Mouse (Mus musculus): ENCODE measurements around the gene Sema6c. TPM values are rescaled to one million over a fixed set of nuclear protein-coding genes. Genes with fewer than 3 reads are reported as not detected.

Gene Sema6c
- total RNA-seq, 2 experiments from 2014 or later: 24.7 to 25.3 TPM

DNA sequence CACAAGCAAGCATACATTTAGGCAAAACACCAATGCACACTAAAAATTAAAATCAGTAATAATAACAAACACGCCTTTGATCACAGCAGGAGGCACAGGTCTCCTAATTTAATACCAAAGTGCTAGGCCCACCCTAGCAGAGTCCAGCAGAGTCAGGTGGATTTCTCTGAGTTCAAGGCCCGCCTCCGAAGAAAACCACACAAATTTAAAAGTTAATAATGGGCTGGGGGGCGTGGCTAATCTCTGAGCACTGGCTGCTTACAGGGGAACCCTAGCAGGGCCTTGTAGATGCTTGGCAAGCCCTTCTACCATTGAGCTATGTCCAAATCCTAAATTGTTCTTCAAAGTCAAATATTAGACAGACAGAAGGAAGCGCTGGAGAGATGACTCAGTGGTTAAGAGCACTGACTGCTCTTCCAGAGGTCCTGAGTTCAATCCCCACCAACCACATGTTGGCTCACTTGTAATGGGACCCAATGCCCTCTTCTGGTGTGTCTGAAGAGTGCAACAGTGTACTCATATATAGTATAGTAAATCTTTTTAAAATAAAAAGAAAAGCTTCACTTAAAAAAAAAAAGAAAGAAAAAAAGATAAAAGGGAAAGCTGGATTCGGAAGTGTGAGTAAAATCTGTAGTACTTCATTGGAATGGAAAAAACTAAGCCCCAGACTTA is 58.3 kb downstream of the Sema6c start:
- DNase-seq (ENCODE audit: low spot score in 2 of 2): no peak
- intact Hi-C loops (cut with DNase I): loop anchor here (5.0 to 10.0 kb wide), 2 partner anchors 46 to 76 kb away; partner anchors contain the start of gene Tnfaip8l2

DNA sequence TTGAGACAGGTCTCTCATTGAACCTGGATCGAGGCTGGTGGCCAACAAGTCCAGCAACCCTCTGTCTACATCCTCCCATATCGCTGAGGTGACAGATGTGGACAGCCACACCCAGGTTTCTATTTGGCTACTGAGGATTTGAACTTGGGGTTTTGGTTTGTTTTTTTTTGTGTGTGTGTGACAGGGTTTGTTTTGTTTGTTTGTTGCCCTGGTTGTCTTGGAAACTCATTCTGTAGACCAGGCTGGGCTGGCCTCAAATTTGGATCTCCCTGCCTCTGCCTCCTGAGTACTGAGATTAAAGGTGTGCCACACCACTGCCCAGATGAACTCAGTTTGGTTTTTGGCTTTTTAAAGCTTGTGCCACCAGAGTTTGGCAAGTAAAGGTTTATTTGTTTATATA is 62.8 kb downstream of the Sema6c start:
- intact Hi-C loops (cut with DNase I): no loop called here

More for the DNA sequence above, 62.8 kb downstream of the Sema6c start:
- DNase-seq (ENCODE audit: low spot score in 2 of 2): no peak

Small RNA genes lying within 50 kb of the gene (microRNA-seq; reads per million reads assigned to microRNA genes)
- 0 reads per million in 2 experiments for gene Mir8099-1

Other genes with a start within 250 kb of the Sema6c start
- 1 to 10 TPM; 7.5 to 9.0 TPM for gene Selenbp1, start 227.4 kb upstream of the Sema6c start, total RNA-seq (2021)
- gene Rfx5, start 206.4 kb upstream of the Sema6c start, total RNA-seq (2021): 10 to 100 TPM; 22.2 to 27.6 TPM
- gene Pi4kb, start 185.7 kb upstream of the Sema6c start, total RNA-seq (2021): 10 to 100 TPM; 51.0 to 61.8 TPM
- gene Zfp687, start 145.0 kb upstream of the Sema6c start, total RNA-seq (2021): 10 to 100 TPM; 21.4 to 22.2 TPM
- gene Psmd4, start 117.8 kb upstream of the Sema6c start, total RNA-seq (2021): 100 to 1,000 TPM; 154 to 156 TPM
- gene Pip5k1a, start 53.5 kb upstream of the Sema6c start, total RNA-seq (2021): 10 to 100 TPM; 51.1 to 51.7 TPM
- gene Vps72, start 49.4 kb upstream of the Sema6c start, total RNA-seq (2021): 10 to 100 TPM; 36.2 to 43.7 TPM
- gene Tmod4, start 36.0 kb upstream of the Sema6c start, total RNA-seq (2021): not detected
- gene Scnm1, start 26.4 kb upstream of the Sema6c start, total RNA-seq (2021): 10 to 100 TPM; 42.1 to 46.2 TPM
- gene Lysmd1, start 26.4 kb upstream of the Sema6c start, total RNA-seq (2021): 10 to 100 TPM; 16.8 to 18.1 TPM
- 1 to 10 TPM; 2.6 to 3.2 TPM for gene Tnfaip8l2, start 18.1 kb upstream of the Sema6c start, total RNA-seq (2021)
- 1 to 10 TPM; 7.5 to 8.9 TPM for gene Gabpb2, start 57.5 kb downstream of the Sema6c start, total RNA-seq (2021)
- gene Cdc42se1, start 68.3 kb downstream of the Sema6c start, total RNA-seq (2021): 10 to 100 TPM; 60.0 TPM
- 100 to 1,000 TPM; 329 to 339 TPM for gene Mllt11, start 71.7 kb downstream of the Sema6c start, total RNA-seq (2021)
- gene Gm128, start 81.1 kb downstream of the Sema6c start, total RNA-seq (2021): under 1 TPM in 1 of 2 experiments, not detected in 1; 0.18 TPM
- gene Bnipl, start 90.7 kb downstream of the Sema6c start, total RNA-seq (2021): under 1 TPM; 0.62 to 0.66 TPM
- 10 to 100 TPM; 18.7 to 20.5 TPM for gene Mindy1, start 120.9 kb downstream of the Sema6c start, total RNA-seq (2021)
- gene Prune1, start 121.6 kb downstream of the Sema6c start, total RNA-seq (2021): 10 to 100 TPM; 22.6 to 24.8 TPM
- under 1 TPM; 0.57 to 0.78 TPM for gene Anxa9, start 146.7 kb downstream of the Sema6c start, total RNA-seq (2021)
- 10 to 100 TPM; 44.5 to 48.9 TPM for gene Cers2, start 154.3 kb downstream of the Sema6c start, total RNA-seq (2021)
- 10 to 100 TPM; 34.7 to 37.4 TPM for gene Setdb1, start 196.7 kb downstream of the Sema6c start, total RNA-seq (2021)
- not detected for gene 4930558C23Rik, start 242.4 kb downstream of the Sema6c start, total RNA-seq (2021)

All from left cerebral cortex, postnatal 25 days (tissue).